Mouse (Mus musculus) stomach, postnatal 0 days (tissue): ENCODE measurements at regions not wholly inside any gene's neighbourhood (a gene's known extent, or its start where the extent isn't known, plus 50 kb on each side); places are given as distances from the start of the nearest gene placed in this dataset.

Experiments used
- ATAC-seq: fragments of 200-750 bp; cut with Nextera tagmentation; 2 replicates; pipeline ENCODE4 v1.8.0; 2017; ENCODE audit not compliant: low FRiP score, low TSS enrichment
- DNase-seq: peaks from one replicate; pipeline ENCODE4 v3.0.0-alpha.2; 2016; ENCODE audit warnings: low spot score
- H3K27ac ChIP-seq: fragments of 300-500 bp; sonication (generic); replicated peaks from 2 replicates; pipeline ENCODE4 v1.5.1; 2014; ENCODE audit warnings: mild to moderate bottlenecking, control low read depth
- H3K27me3 ChIP-seq: fragments of 300-500 bp; sonication (generic); 2 replicates; pipeline ENCODE4 v1.6.1; 2014; ENCODE audit warnings: low read length; ENCODE audit not compliant: control insufficient read depth, insufficient read depth
- H3K36me3 ChIP-seq: fragments of 300-500 bp; sonication (generic); 2 replicates; pipeline ENCODE4 v1.6.1; 2014; ENCODE audit warnings: low read length, mixed read lengths; ENCODE audit not compliant: control insufficient read depth, insufficient read depth
- H3K4me1 ChIP-seq: fragments of 300-500 bp; sonication (generic); replicated peaks from 2 replicates; pipeline ENCODE4 v1.6.1; 2014; ENCODE audit warnings: antibody characterized with exemption; ENCODE audit not compliant: control insufficient read depth, insufficient read depth
- H3K4me2 ChIP-seq: fragments of 300-500 bp; sonication (generic); replicated peaks from 2 replicates; pipeline ENCODE4 v1.6.1; 2014; ENCODE audit warnings: low read depth, mild to moderate bottlenecking, control low read depth, moderate library complexity
- H3K4me3 ChIP-seq: fragments of 300-500 bp; sonication (generic); 2 replicates; pipeline ENCODE4 v1.5.1; 2014; ENCODE audit warnings: low read depth, low read length, control low read depth
- H3K9ac ChIP-seq: fragments of 300-500 bp; sonication (generic); 2 replicates; pipeline ENCODE4 v1.6.1; 2014; ENCODE audit warnings: mild to moderate bottlenecking, low read length, control low read depth, mixed read lengths
- H3K9me3 ChIP-seq: fragments of 300-500 bp; sonication (generic); 2 replicates; pipeline ENCODE4 v1.6.1; 2016; ENCODE audit warnings: low read length; ENCODE audit not compliant: control insufficient read depth
- CTCF ChIP-seq: IDR thresholded peaks from 2 replicates; pipeline ENCODE4 v1.5.1; 2016; ENCODE audit warnings: antibody characterized with exemption, low read depth, mild to moderate bottlenecking, moderate library complexity
- EP300 ChIP-seq: optimal IDR thresholded peaks from 2 replicates; pipeline ENCODE3; 2016; ENCODE audit warnings: antibody characterized with exemption
- WGBS: fragments of 180-500 bp; shearing (Covaris S2); extraction: QIAGEN DNeasy Blood & Tissue Kit; methylation state at CpG from one replicate; pipeline ENCODE4 v1.1.7; 2014; 5-methylcytosine and 5-hydroxymethylcytosine counted together

DNA sequence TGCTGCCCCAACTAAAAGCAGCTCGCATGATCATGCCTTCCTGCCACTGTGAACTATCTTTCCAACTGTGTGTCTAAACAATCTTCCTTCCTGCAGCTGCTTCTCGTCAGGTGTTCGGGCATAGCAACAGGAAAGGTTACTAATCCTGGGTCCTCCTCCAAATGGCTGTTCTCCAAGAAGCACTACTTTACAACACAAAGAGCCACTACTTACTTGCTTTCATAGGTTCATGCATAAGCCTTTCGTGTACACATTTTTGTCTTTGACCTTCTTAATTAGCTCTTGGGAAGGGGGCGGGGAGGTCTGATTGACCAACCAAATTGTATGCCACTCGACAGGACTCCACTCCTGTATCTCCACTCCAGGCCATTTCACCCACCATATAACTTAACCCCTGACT is 61.4 kb upstream of the Rad23b start:
- DNase-seq (no peak), ATAC-seq (no peak)
- 58% methylated on average over 6 of the region's 6 CpGs for WGBS

DNA sequence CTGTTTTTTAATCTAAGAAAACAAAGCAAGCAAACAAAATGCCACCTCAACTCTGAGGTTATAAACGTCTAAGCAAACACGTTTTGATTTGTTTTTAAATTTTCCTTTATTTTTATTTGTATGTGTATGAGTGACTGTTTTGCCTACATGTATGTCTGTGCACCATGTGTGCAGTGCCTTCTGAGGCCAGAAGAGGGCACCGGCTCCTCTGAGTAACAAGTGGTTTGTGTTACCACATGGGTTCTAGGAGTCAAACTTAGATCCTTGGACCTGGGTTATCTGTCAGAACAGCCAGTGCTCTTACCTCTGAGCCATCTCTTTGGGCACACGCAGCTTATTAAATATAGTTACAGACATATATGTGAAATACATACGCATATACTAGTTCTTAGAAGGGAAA is 57.6 kb upstream of the Rad23b start:
- no peaks in the 10 kb centered on the region for H3K4me1 ChIP-seq
- ATAC-seq = no peak
- H3K27ac ChIP-seq = no peak overlapping the region
- 88% methylated on average over 5 of the region's 5 CpGs for WGBS
- no peak overlapping the region for H3K9ac ChIP-seq
- no peaks in the 10 kb centered on the region for H3K27me3 ChIP-seq
- no peak overlapping the region for H3K4me3 ChIP-seq
- H3K9me3 ChIP-seq = no peaks in the 10 kb centered on the region
- H3K36me3 ChIP-seq = no peaks in the 10 kb centered on the region
- no peak overlapping the region for H3K4me2 ChIP-seq
- TF ChIP-seq CTCF (peak; percentile 68), EP300 (no peak)
- DNase-seq = peak; percentile 24

More for the DNA sequence above, 61.4 kb upstream of the Rad23b start:
- Histone ChIP-seq H3K9ac (no peak overlapping the region), H3K4me1 (no peaks in the 10 kb centered on the region), H3K4me3 (no peak overlapping the region), H3K4me2 (no peak overlapping the region), H3K27ac (no peak overlapping the region), H3K36me3 (no peaks in the 10 kb centered on the region), H3K27me3 (no peaks in the 10 kb centered on the region), H3K9me3 (no peaks in the 10 kb centered on the region)
- TF ChIP-seq EP300 (no peak), CTCF (no peak)

- no peaks in the 10 kb centered on the region for H3K36me3 ChIP-seq
- no peak for ATAC-seq
- no peak for DNase-seq
- no peaks in the 10 kb centered on the region for H3K9me3 ChIP-seq
- H3K9ac ChIP-seq = no peak overlapping the region
- 66% methylated on average over 4 of the region's 4 CpGs for WGBS
- no peaks in the 10 kb centered on the region for H3K4me1 ChIP-seq
- no peaks in the 10 kb centered on the region for H3K27me3 ChIP-seq
- H3K4me3 ChIP-seq = no peak overlapping the region
- no peak overlapping the region for H3K4me2 ChIP-seq
- TF ChIP-seq EP300 = no peak
- no peak overlapping the region for H3K27ac ChIP-seq
Measured at GRCm38 (mm10) chr4:55292701-55293100, 57.1 kb upstream of the Rad23b start.

DNA sequence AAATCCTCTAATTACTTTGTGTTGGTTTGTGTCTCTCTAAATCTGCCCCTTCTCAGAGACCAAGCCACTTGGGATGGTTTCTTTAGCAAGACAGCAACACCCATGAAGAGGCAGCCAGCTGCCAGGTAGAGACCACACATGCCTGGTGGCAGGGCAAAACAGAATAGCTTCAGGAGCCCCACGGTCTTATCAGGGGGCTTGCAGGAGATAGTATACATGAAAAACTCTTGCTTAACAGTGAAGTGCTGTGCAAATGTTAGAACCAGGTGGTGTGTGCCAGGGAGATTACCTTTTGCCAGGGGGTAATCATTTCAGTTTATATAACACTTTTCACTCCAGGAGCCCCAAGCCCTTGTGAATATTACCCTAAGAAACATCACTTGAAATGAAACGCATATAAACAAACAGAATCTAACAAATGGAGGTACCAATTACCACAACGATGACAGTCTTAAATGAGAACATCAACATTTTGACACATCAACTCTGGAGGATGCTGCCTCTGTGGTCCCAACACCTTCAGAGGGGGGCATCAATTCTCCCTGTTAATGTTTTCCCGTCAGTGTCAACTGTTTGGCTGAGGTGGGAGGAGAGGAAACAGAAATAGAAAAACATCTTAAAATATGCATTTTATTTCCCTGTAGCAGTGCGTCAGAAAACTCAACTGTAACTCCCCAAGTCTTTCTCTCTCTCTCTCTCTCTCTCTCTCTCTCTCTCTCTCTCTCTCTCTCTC is 56.3 kb upstream of the Rad23b start:
- H3K9me3 ChIP-seq = no peaks in the 10 kb centered on the region
- TF ChIP-seq CTCF (no peak), EP300 (no peak)
- H3K4me1 ChIP-seq = no peaks in the 10 kb centered on the region
- DNase-seq (no peak), ATAC-seq (no peak)
- H3K4me2 ChIP-seq = no peak overlapping the region; the same call in 1 of the 2 replicates
- no peaks in the 10 kb centered on the region for H3K27me3 ChIP-seq
- H3K4me3 ChIP-seq = no peak overlapping the region
- H3K27ac ChIP-seq = no peak overlapping the region
- no peaks in the 10 kb centered on the region for H3K36me3 ChIP-seq
- 12% methylated on average over 5 of the region's 5 CpGs for WGBS
- no peak overlapping the region for H3K9ac ChIP-seq

- Histone ChIP-seq H3K9me3 (no peaks in the 10 kb centered on the region), H3K9ac (peak overlapping the region; percentile 4; the same call in 1 of the 2 replicates), H3K4me3 (peak overlapping the region; percentile 17), H3K4me1 (no peaks in the 10 kb centered on the region), H3K27ac (no peak overlapping the region), H3K4me2 (peak overlapping the region; percentile 41), H3K36me3 (no peaks in the 10 kb centered on the region), H3K27me3 (no peaks in the 10 kb centered on the region)
- peak; percentile 31 for DNase-seq
- ATAC-seq = no peak
- no peak for TF ChIP-seq EP300
- TF ChIP-seq CTCF = no peak
- WGBS = under 1% methylated on average over 14 of the region's 14 CpGs
Measured at GRCm38 (mm10) chr4:55294255-55294687, 55.6 kb upstream of the Rad23b start.

GRCm38 (mm10) chr4:55297841-55298240 is 52.0 kb upstream of the Rad23b start:
- no peaks in the 10 kb centered on the region for H3K4me1 ChIP-seq
- WGBS = 76% methylated on average over 3 of the region's 3 CpGs
- no peak overlapping the region for H3K27ac ChIP-seq
- no peak overlapping the region for H3K9ac ChIP-seq
- no peak for TF ChIP-seq EP300
- TF ChIP-seq CTCF = no peak
- no peak overlapping the region for H3K4me2 ChIP-seq
- no peaks in the 10 kb centered on the region for H3K9me3 ChIP-seq
- no peak for DNase-seq
- H3K27me3 ChIP-seq = no peaks in the 10 kb centered on the region
- H3K4me3 ChIP-seq = no peak overlapping the region
- H3K36me3 ChIP-seq = no peaks in the 10 kb centered on the region
- no peak for ATAC-seq
